In genomic region chr11:58225655-58226054, GRCm38 (mm10) we compare ENCODE assay signal across 9 mouse cellular contexts. TPM values are rescaled to one million over a fixed set of nuclear protein-coding genes. Genes with fewer than 3 reads are reported as not detected.
DNase-seq lines count a peak whose midpoint lies in the region; ATAC-seq and TF ChIP-seq lines count a peak whose summit lies in the region.
"Had no signal": no experiment of that assay in that cellular context is flagged by ENCODE, and none has a peak within 500 bp of the region (broad histone marks: within the 10 kb centered on the region; RNA-seq: fewer than 3 reads in every experiment).

No protein-coding gene starts in this region.

- no peak for TF ChIP-seq POLR2A in ES-Bruce4 (IDR thresholded peaks at IDR 0.05; ENCODE audit: insufficient read depth, low read length)
- TF ChIP-seq POLR2A in lung, adult 2 months (IDR thresholded peaks at IDR 0.05; ENCODE audit: borderline replicate concordance, extremely low read depth, low read depth, low read length): no peak

- 13% methylated on average over 5 of the region's 5 CpGs for WGBS in embryonic facial prominence, embryonic 11.5 days
- WGBS in heart, embryonic 15.5 days: 5% methylated on average over 5 of the region's 5 CpGs
- 8% methylated on average over 5 of the region's 5 CpGs for WGBS in lung, adult 2 months

- H3K9ac ChIP-seq in ES-Bruce4 (ENCODE audit: low read depth, poor library complexity, severe bottlenecking): no peak overlapping the region
- H3K9ac ChIP-seq in embryonic facial prominence, embryonic 11.5 days (replicated peaks; ENCODE audit: low read length): no peak overlapping the region
- no peak overlapping the region for H3K9ac ChIP-seq in heart, embryonic 15.5 days
- H3K9ac ChIP-seq: limb, embryonic 15.5 days had no signal

- peak; percentile 83 for DNase-seq in adrenal gland, postnatal 14 days
- DNase-seq in embryonic facial prominence, embryonic 11.5 days (ENCODE audit: low spot score): peak; percentile 84
- peak; percentile 23 to 80 for DNase-seq in layer of hippocampus, adult 18-20 months (ENCODE audit: low spot score in 2 of 2)
- DNase-seq in lung, adult 2 months: peak; percentile 76
- peak; percentile 52 to 61 for DNase-seq in right cerebral cortex, postnatal 10 days (ENCODE audit: low spot score in 2 of 2)
- DNase-seq in urinary bladder, postnatal 25 days (ENCODE audit: low spot score): peak; percentile 63

- 0 out of 2 replicates have a peak, but pooled peaks have one; percentile 23 for TF ChIP-seq EP300 in ES-Bruce4 (IDR thresholded peaks at IDR 0.05; ENCODE audit: insufficient read depth, low read depth, low read length)

- no peak; the same call in 1 of the 2 replicates for ATAC-seq in embryonic facial prominence, embryonic 11.5 days (replicated peaks; ENCODE audit: insufficient number of reproducible peaks, low FRiP score, low TSS enrichment, low read depth)
- ATAC-seq in heart, embryonic 15.5 days (replicated peaks; ENCODE audit: insufficient number of reproducible peaks, insufficient read depth, low FRiP score, low read depth): peak; percentile 50

- no peaks in the 10 kb centered on the region for H3K9me3 ChIP-seq in ES-Bruce4 (replicated peaks; ENCODE audit: control insufficient read depth, insufficient read depth, low read length, poor library complexity, severe bottlenecking)
- no peaks in the 10 kb centered on the region for H3K9me3 ChIP-seq in embryonic facial prominence, embryonic 11.5 days (replicated peaks; ENCODE audit: control insufficient read depth, low read length)
- no peaks in the 10 kb centered on the region for H3K9me3 ChIP-seq in heart, embryonic 15.5 days (replicated peaks)
- H3K9me3 ChIP-seq: limb, embryonic 15.5 days had no signal

- H3K36me3 ChIP-seq in ES-Bruce4 (ENCODE audit: control insufficient read depth, insufficient read depth, low read length, poor library complexity, severe bottlenecking): no peaks in the 10 kb centered on the region
- no peaks in the 10 kb centered on the region for H3K36me3 ChIP-seq in embryonic facial prominence, embryonic 11.5 days (replicated peaks; ENCODE audit: control insufficient read depth, insufficient read depth, low read depth, low read length)
- no peaks in the 10 kb centered on the region for H3K36me3 ChIP-seq in heart, embryonic 15.5 days
- H3K36me3 ChIP-seq: limb, embryonic 15.5 days had no signal

- peak; percentile 97 for TF ChIP-seq CTCF in ES-Bruce4 (IDR thresholded peaks at IDR 0.05; ENCODE audit: low read depth, low read length)
- peak; percentile 99 for TF ChIP-seq CTCF in lung, adult 2 months (IDR thresholded peaks at IDR 0.05; ENCODE audit: insufficient read depth, low read length)

- no peaks in the 10 kb centered on the region for H3K4me1 ChIP-seq in ES-Bruce4 (ENCODE audit: control insufficient read depth, insufficient read depth, low read length)
- no peaks in the 10 kb centered on the region for H3K4me1 ChIP-seq in embryonic facial prominence, embryonic 11.5 days (ENCODE audit: control insufficient read depth, insufficient read depth, low read length)
- peaks cover 16% of the 10 kb centered on the region for H3K4me1 ChIP-seq in heart, embryonic 15.5 days (replicated peaks)
- H3K4me1 ChIP-seq in lung, adult 2 months (ENCODE audit: control insufficient read depth, insufficient read depth, low read length): peaks cover 8% of the 10 kb centered on the region; the same call in 1 of the 2 replicates
- H3K4me1 ChIP-seq: limb, embryonic 15.5 days had no signal

- H3K4me2 ChIP-seq in embryonic facial prominence, embryonic 11.5 days (ENCODE audit: low read depth, low read length): no peak overlapping the region
- H3K4me2 ChIP-seq in heart, embryonic 15.5 days: peak overlapping the region; percentile 11; the same call in 1 of the 2 replicates
- H3K4me2 ChIP-seq: limb, embryonic 15.5 days had no signal

- no peak overlapping the region for H3K4me3 ChIP-seq in ES-Bruce4 (ENCODE audit: low read depth, low read length)
- H3K4me3 ChIP-seq in embryonic facial prominence, embryonic 11.5 days (ENCODE audit: low read depth, low read length): no peak overlapping the region
- no peak overlapping the region for H3K4me3 ChIP-seq in heart, embryonic 15.5 days
- no peak overlapping the region for H3K4me3 ChIP-seq in lung, adult 2 months (replicated peaks; ENCODE audit: extremely low read depth, low read depth, low read length)
- H3K4me3 ChIP-seq: limb, embryonic 15.5 days had no signal

- no peaks in the 10 kb centered on the region for H3K27me3 ChIP-seq in ES-Bruce4 (ENCODE audit: control insufficient read depth, insufficient read depth, low read length, poor library complexity, severe bottlenecking)
- no peaks in the 10 kb centered on the region for H3K27me3 ChIP-seq in embryonic facial prominence, embryonic 11.5 days (ENCODE audit: control insufficient read depth, insufficient read depth, low read length)
- H3K27me3 ChIP-seq in heart, embryonic 15.5 days: 0 out of 2 replicates have a peak, but pooled peaks cover 1% of the 10 kb centered on the region
- H3K27me3 ChIP-seq: limb, embryonic 15.5 days had no signal

- H3K27ac ChIP-seq in ES-Bruce4 (ENCODE audit: insufficient read depth, low read length): no peak overlapping the region
- no peak overlapping the region for H3K27ac ChIP-seq in embryonic facial prominence, embryonic 11.5 days (replicated peaks; ENCODE audit: low read depth, low read length)
- peak overlapping the region; percentile 18; the same call in 1 of the 2 replicates for H3K27ac ChIP-seq in heart, embryonic 15.5 days
- H3K27ac ChIP-seq: limb, embryonic 15.5 days had no signal

RNA-seq across cellular contexts. Expression of gene Irgm2, which starts 26.2 kb away (rescaled TPM):
- 5.4 and 5.6 TPM in 2 replicates for polyA plus RNA-seq in ES-Bruce4 (2011; ENCODE audit: insufficient read depth, insufficient read length, low read depth, missing spikeins)
- 7.1 and 9.2 TPM in 2 replicates for total RNA-seq in adrenal gland, postnatal 14 days (2021)
- 0.52 and 1.5 TPM in 2 replicates for polyA plus RNA-seq in embryonic facial prominence, embryonic 11.5 days (2014; fragmentation: Nextera tagmentation; extraction: Ambion mirVana)
- 4.2 and 5.7 TPM in 2 replicates for polyA plus RNA-seq in heart, embryonic 15.5 days (2015; fragmentation: Nextera tagmentation; extraction: Ambion mirVana)
- total RNA-seq in layer of hippocampus, adult 18-20 months (2021): 1 to 10 TPM; 1.9 to 2.2 TPM
- 13.9 and 16.4 TPM in 2 replicates for polyA plus RNA-seq in lung, adult 2 months (2012; rRNA removed)

RNA-seq across cellular contexts. Expression of gene Igtp, which starts 26.3 kb away (rescaled TPM):
- 9.9 and 10.1 TPM in 2 replicates for polyA plus RNA-seq in ES-Bruce4 (2011; ENCODE audit: insufficient read depth, insufficient read length, low read depth, missing spikeins)
- total RNA-seq in adrenal gland, postnatal 14 days (2021): 8.5 and 8.9 TPM in 2 replicates
- 2.3 and 2.5 TPM in 2 replicates for polyA plus RNA-seq in embryonic facial prominence, embryonic 11.5 days (2014; fragmentation: Nextera tagmentation; extraction: Ambion mirVana)
- 6.4 and 10.1 TPM in 2 replicates for polyA plus RNA-seq in heart, embryonic 15.5 days (2015; fragmentation: Nextera tagmentation; extraction: Ambion mirVana)
- 1 to 10 TPM; 2.2 to 2.3 TPM for total RNA-seq in layer of hippocampus, adult 18-20 months (2021)
- polyA plus RNA-seq in lung, adult 2 months (2012; rRNA removed): 11.6 and 14.7 TPM in 2 replicates

RNA-seq across cellular contexts. Expression of gene 4930438A08Rik, which starts 48.9 kb away (rescaled TPM):
- not detected in 2 replicates for polyA plus RNA-seq in ES-Bruce4 (2011; ENCODE audit: insufficient read depth, insufficient read length, low read depth, missing spikeins)
- not detected in 2 replicates for total RNA-seq in adrenal gland, postnatal 14 days (2021)
- polyA plus RNA-seq in embryonic facial prominence, embryonic 11.5 days (2014; fragmentation: Nextera tagmentation; extraction: Ambion mirVana): 0.20 TPM in 1 of 2 replicates, not detected in the other
- polyA plus RNA-seq in heart, embryonic 15.5 days (2015; fragmentation: Nextera tagmentation; extraction: Ambion mirVana): not detected in 2 replicates
- not detected for total RNA-seq in layer of hippocampus, adult 18-20 months (2021)
- polyA plus RNA-seq in lung, adult 2 months (2012; rRNA removed): 0.12 TPM in 1 of 2 replicates, not detected in the other

RNA-seq across cellular contexts. Expression of gene Mrpl22, which starts 54.2 kb away (rescaled TPM):
- 61.9 and 66.8 TPM in 2 replicates for polyA plus RNA-seq in ES-Bruce4 (2011; ENCODE audit: insufficient read depth, insufficient read length, low read depth, missing spikeins)
- 74.6 and 77.2 TPM in 2 replicates for total RNA-seq in adrenal gland, postnatal 14 days (2021)
- 132 and 146 TPM in 2 replicates for polyA plus RNA-seq in embryonic facial prominence, embryonic 11.5 days (2014; fragmentation: Nextera tagmentation; extraction: Ambion mirVana)
- polyA plus RNA-seq in heart, embryonic 15.5 days (2015; fragmentation: Nextera tagmentation; extraction: Ambion mirVana): 99.6 and 102 TPM in 2 replicates
- total RNA-seq in layer of hippocampus, adult 18-20 months (2021): 10 to 100 TPM; 32.4 to 37.6 TPM
- 18.4 and 22.6 TPM in 2 replicates for polyA plus RNA-seq in lung, adult 2 months (2012; rRNA removed)

RNA-seq across cellular contexts. Expression of gene Gemin5, which starts 57.3 kb away (rescaled TPM):
- polyA plus RNA-seq in ES-Bruce4 (2011; ENCODE audit: insufficient read depth, insufficient read length, low read depth, missing spikeins): 45.5 and 50.4 TPM in 2 replicates
- total RNA-seq in adrenal gland, postnatal 14 days (2021): 20.2 and 23.4 TPM in 2 replicates
- polyA plus RNA-seq in embryonic facial prominence, embryonic 11.5 days (2014; fragmentation: Nextera tagmentation; extraction: Ambion mirVana): 27.3 and 27.6 TPM in 2 replicates
- 9.6 and 13.3 TPM in 2 replicates for polyA plus RNA-seq in heart, embryonic 15.5 days (2015; fragmentation: Nextera tagmentation; extraction: Ambion mirVana)
- 10 to 100 TPM; 20.1 TPM for total RNA-seq in layer of hippocampus, adult 18-20 months (2021)
- polyA plus RNA-seq in lung, adult 2 months (2012; rRNA removed): 5.5 and 5.7 TPM in 2 replicates
